Mouse (Mus musculus) CH12.LX (cell line): Measurements from ENCODE around the gene Parvg. TPM values are rescaled to one million over a fixed set of nuclear protein-coding genes. Genes with fewer than 3 reads are reported as not detected.

Experiments
- DNase-seq: peaks from one replicate; pipeline ENCODE4 v3.0.0-alpha.2; 2013; ENCODE audit errors: extremely low read depth
- H3K27ac ChIP-seq: 2 replicates; pipeline ENCODE4 v1.5.1; 2012; ENCODE audit warnings: low read depth, mild to moderate bottlenecking, control low read depth, moderate library complexity; ENCODE audit not compliant: insufficient read depth
- H3K27me3 ChIP-seq: replicated peaks from 2 replicates; pipeline ENCODE3; 2012; ENCODE audit warnings: inconsistent platforms
- H3K36me3 ChIP-seq, 2 experiments: replicated peaks in 1 of 2; 2 replicates each; pipeline versions ENCODE3 to v1.6.1; 2012; ENCODE audit warnings: inconsistent platforms in 1 of 2, low read length in 1 of 2, mild to moderate bottlenecking in 1 of 2, mixed read lengths in 1 of 2, moderate library complexity in 1 of 2; ENCODE audit not compliant: control insufficient read depth in 1 of 2, insufficient read depth in 1 of 2
- H3K4me1 ChIP-seq, 2 experiments: 2 replicates each; pipeline ENCODE4 v1.6.1; 2012; ENCODE audit warnings: inconsistent platforms in 1 of 2, moderate library complexity in 1 of 2; ENCODE audit not compliant: insufficient read depth in 2 of 2, control insufficient read depth in 1 of 2
- H3K4me2 ChIP-seq: 2 replicates; pipeline ENCODE4 v1.6.1; 2012; ENCODE audit warnings: low read depth, mild to moderate bottlenecking, control low read depth; ENCODE audit not compliant: poor library complexity, insufficient read depth, severe bottlenecking
- H3K4me3 ChIP-seq, 3 experiments: fragments of 150-350 bp in 1 of 3; sonication (generic) in 1 of 3; replicated peaks in 1 of 3; 2 replicates each; pipeline versions ENCODE3 to v1.5.1; 2011 to 2012; ENCODE audit warnings: low read depth in 2 of 3, low read length in 2 of 3, mild to moderate bottlenecking in 2 of 3, moderate library complexity in 2 of 3, control low read depth in 1 of 3, improper control_type of control experiment in 1 of 3, inconsistent platforms in 1 of 3, mixed read lengths in 1 of 3; ENCODE audit not compliant: poor library complexity in 1 of 3
- H3K79me2 ChIP-seq: replicated peaks from 2 replicates; pipeline ENCODE4 v1.6.1; 2012; ENCODE audit warnings: mild to moderate bottlenecking, moderate library complexity; ENCODE audit not compliant: control insufficient read depth, poor library complexity, insufficient read depth, severe bottlenecking; ENCODE audit errors: extremely low read depth
- H3K9ac ChIP-seq: 2 replicates; pipeline ENCODE4 v1.6.1; 2012; ENCODE audit warnings: low read depth, mild to moderate bottlenecking, control low read depth, moderate library complexity; ENCODE audit not compliant: insufficient read depth
- H3K9me3 ChIP-seq: replicated peaks from 2 replicates; pipeline ENCODE3; 2012; ENCODE audit warnings: low read length, inconsistent platforms, mixed read lengths
- BHLHE40 ChIP-seq: IDR thresholded peaks from 2 replicates; pipeline ENCODE4 v1.6.1; 2011; ENCODE audit warnings: mild to moderate bottlenecking, low read depth, low read length, improper control_type of control experiment
- EP300 ChIP-seq: IDR thresholded peaks from 2 replicates; pipeline ENCODE4 v1.6.1; 2011; ENCODE audit warnings: low read length, improper control_type of control experiment
- IRF4 ChIP-seq: IDR thresholded peaks from 2 replicates; pipeline ENCODE4 v1.6.1; 2014; ENCODE audit warnings: low read depth, mild to moderate bottlenecking, inconsistent platforms, low read length, improper control_type of control experiment
- JUND ChIP-seq: conservative IDR thresholded peaks from 2 replicates; pipeline ENCODE4 v1.6.1; 2011; ENCODE audit warnings: low read depth, low read length, improper control_type of control experiment
- KAT2A ChIP-seq: IDR thresholded peaks from 2 replicates; pipeline ENCODE4 v1.6.1; 2012; ENCODE audit warnings: low read length, improper control_type of control experiment, inconsistent platforms; ENCODE audit not compliant: insufficient replicate concordance
- MAX ChIP-seq: IDR thresholded peaks from 2 replicates; pipeline ENCODE4 v1.6.1; 2011; ENCODE audit warnings: low read length, improper control_type of control experiment
- MEF2A ChIP-seq: IDR thresholded peaks from 2 replicates; pipeline ENCODE4 v1.6.1; 2014; ENCODE audit warnings: low read depth, mild to moderate bottlenecking, inconsistent platforms, low read length, improper control_type of control experiment, borderline replicate concordance
- MXI1 ChIP-seq: IDR thresholded peaks from 2 replicates; pipeline ENCODE4 v1.6.1; 2011; ENCODE audit warnings: mild to moderate bottlenecking, low read depth, low read length, improper control_type of control experiment
- MYC ChIP-seq: IDR thresholded peaks from 2 replicates; pipeline ENCODE4 v1.6.1; 2011; ENCODE audit warnings: low read depth, mild to moderate bottlenecking, improper control_type of control experiment, low read length
- NRF1 ChIP-seq: IDR thresholded peaks from 2 replicates; pipeline ENCODE4 v1.6.1; 2014; ENCODE audit warnings: low read depth, mild to moderate bottlenecking, inconsistent platforms, low read length, improper control_type of control experiment, moderate library complexity
- PAX5 ChIP-seq: IDR thresholded peaks from 2 replicates; pipeline ENCODE4 v1.6.1; 2012; ENCODE audit warnings: low read length, inconsistent platforms, mixed read lengths
- POLR2AphosphoS2 ChIP-seq: IDR thresholded peaks from 2 replicates; pipeline ENCODE4 v1.6.1; 2011; ENCODE audit warnings: low read depth, low read length, improper control_type of control experiment
- RAD21 ChIP-seq: IDR thresholded peaks from 2 replicates; pipeline ENCODE4 v1.6.1; 2011; ENCODE audit warnings: low read depth, mild to moderate bottlenecking, low read length, improper control_type of control experiment, moderate library complexity
- RCOR1 ChIP-seq: conservative IDR thresholded peaks from 2 replicates; pipeline ENCODE4 v1.6.1; 2012; ENCODE audit warnings: low read depth, mild to moderate bottlenecking, inconsistent platforms, low read length, improper control_type of control experiment
- SIN3A ChIP-seq: IDR thresholded peaks from 2 replicates; pipeline ENCODE4 v1.6.1; 2012; ENCODE audit warnings: low read length, improper control_type of control experiment, inconsistent platforms
- USF2 ChIP-seq: conservative IDR thresholded peaks from 2 replicates; pipeline ENCODE4 v1.6.1; 2011; ENCODE audit warnings: low read depth, low read length, improper control_type of control experiment
- ZC3H11A ChIP-seq: IDR thresholded peaks from 2 replicates; pipeline ENCODE4 v1.6.1; 2012; ENCODE audit warnings: low read depth, mild to moderate bottlenecking, inconsistent platforms, low read length, improper control_type of control experiment
- dilution Hi-C: fragments of 300-500 bp; cut with MboI; formaldehyde crosslinking; loops from 2 replicates; pipeline ENCODE4 v1.14.3; 2020; ENCODE audit warnings: low sequenced_read_pairs; ENCODE audit not compliant: extremely low pct_unique_long_range_greater_than_20kb, extremely low pct_ligation_motif_present
- in situ Hi-C: fragments of 300-500 bp; cut with MboI; formaldehyde crosslinking; loops from 3 replicates; pipeline ENCODE4 v1.14.3; 2019; ENCODE audit warnings: low sequenced_read_pairs, low pct_ligation_motif_present, low pct_unique_long_range_greater_than_20kb, mixed read lengths
- polyA plus RNA-seq: library from polyadenylated mRNA; unstranded; fragments of >175 nt; gene quantifications from 2 replicates; pipeline ENCODE4 v1.2.1, GENCODE M21; 2012; ENCODE audit warnings: low read depth; ENCODE audit not compliant: insufficient read length
- total RNA-seq, 2 experiments: library from RNA; depleted of rRNA; stranded (reverse); fragments of 300-350 nt in 1 of 2; fragments of >200 nt in 1 of 2; gene quantifications; 2 replicates each; pipeline ENCODE4 v1.2.3; 2012 to 2014

The Parvg gene
- total and polyA plus RNA-seq, 3 experiments, result 93.7 to 140 (median 98.3) TPM

- no peak for TF ChIP-seq USF2
- TF ChIP-seq JUND, result no peak
- TF ChIP-seq IRF4, result no peak
- no peak for TF ChIP-seq MAX
- no peak for TF ChIP-seq BHLHE40
- TF ChIP-seq PAX5, result no peak
- TF ChIP-seq RAD21, result no peak
- dilution Hi-C loops (no loop called here), in situ Hi-C loops (no loop called here)
- Histone ChIP-seq H3K4me1 (no peaks in the 10 kb centered on the region), H3K9ac (no peak overlapping the region), H3K27me3 (peaks cover 40% of the 10 kb centered on the region), H3K4me2 (no peak overlapping the region), H3K9me3 (peaks cover 22% of the 10 kb centered on the region), H3K79me2 (no peaks in the 10 kb centered on the region), H3K27ac (no peak overlapping the region), H3K4me3 (no peak overlapping the region), H3K36me3 (no peaks in the 10 kb centered on the region)
- DNase-seq, result no peak
Measured at GRCm38 (mm10) chr15:84367402-84367801, 43.6 kb downstream of the Parvg start.

DNA sequence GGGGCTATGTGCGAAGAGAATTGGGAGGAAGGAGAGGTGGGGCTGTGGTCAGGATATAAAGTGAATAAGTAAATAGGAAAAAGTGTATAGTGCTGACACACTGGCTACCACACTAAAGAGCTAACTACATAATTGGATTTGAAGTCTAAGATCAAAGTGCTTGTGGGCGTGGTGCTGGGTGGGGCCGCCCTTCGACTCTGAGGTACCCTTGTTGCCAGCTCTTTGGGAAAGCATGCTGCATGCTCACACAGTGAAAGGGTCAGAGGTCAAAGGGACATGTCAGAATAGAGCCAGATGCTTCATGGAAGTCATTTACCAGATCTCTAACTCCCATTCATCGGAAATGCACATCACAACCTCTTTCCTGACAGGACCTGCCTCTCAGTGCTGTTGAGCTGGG is 49.0 kb downstream of the Parvg start:
- Histone ChIP-seq H3K9ac (no peak overlapping the region), H3K9me3 (peaks cover 21% of the 10 kb centered on the region), H3K79me2 (no peaks in the 10 kb centered on the region), H3K27ac (no peak overlapping the region), H3K36me3 (no peaks in the 10 kb centered on the region), H3K4me1 (no peaks in the 10 kb centered on the region), H3K27me3 (peaks cover 33% of the 10 kb centered on the region), H3K4me3 (no peak overlapping the region), H3K4me2 (no peak overlapping the region)
- no peak for DNase-seq
- dilution Hi-C loops (no loop called here), in situ Hi-C loops (no loop called here)
- TF ChIP-seq KAT2A, result no peak
- TF ChIP-seq ZC3H11A, result no peak
- TF ChIP-seq MYC, result no peak
- no peak for TF ChIP-seq MEF2A
- no peak for TF ChIP-seq MXI1
- TF ChIP-seq EP300, result no peak
- TF ChIP-seq NRF1, result no peak
- no peak for TF ChIP-seq RCOR1
- no peak for TF ChIP-seq PAX5

GRCm38 (mm10) chr15:84378734-84379133 is 54.9 kb downstream of the Parvg start:
- H3K4me1 ChIP-seq, result peaks cover 0 to under 1% of the 10 kb centered on the region in 2 experiments; a peak in 3 of 4 replicates
- no peak overlapping the region for H3K9ac ChIP-seq
- in situ Hi-C loops, result no loop called here
- peaks cover 75% of the 10 kb centered on the region for H3K27me3 ChIP-seq
- no peak for DNase-seq
- dilution Hi-C loops, result no loop called here
- no peak overlapping the region for H3K4me2 ChIP-seq
- H3K9me3 ChIP-seq, result peaks cover 14% of the 10 kb centered on the region
- no peak overlapping the region for H3K4me3 ChIP-seq
- TF ChIP-seq PAX5 (no peak), RCOR1 (no peak), MXI1 (no peak), SIN3A (no peak), POLR2AphosphoS2 (no peak)
- H3K27ac ChIP-seq, result no peak overlapping the region
- no peaks in the 10 kb centered on the region for H3K36me3 ChIP-seq
- H3K79me2 ChIP-seq, result no peaks in the 10 kb centered on the region
